Mouse (Mus musculus): ENCODE measurements around the gene Angptl2. TPM values are rescaled to one million over a fixed set of nuclear protein-coding genes. Genes with fewer than 3 reads are reported as not detected.
A peak's percentile ranks its signal among the peaks of the same experiment; 100 is the strongest.
"Not testable (repeated sequence)": the region's sequence is repeated elsewhere in the genome, so short reads cannot be mapped to it uniquely, and the experiment has no call there.

Angptl2 gene
- polyA plus RNA-seq, 1 experiment, result 6.8 TPM

DNA sequence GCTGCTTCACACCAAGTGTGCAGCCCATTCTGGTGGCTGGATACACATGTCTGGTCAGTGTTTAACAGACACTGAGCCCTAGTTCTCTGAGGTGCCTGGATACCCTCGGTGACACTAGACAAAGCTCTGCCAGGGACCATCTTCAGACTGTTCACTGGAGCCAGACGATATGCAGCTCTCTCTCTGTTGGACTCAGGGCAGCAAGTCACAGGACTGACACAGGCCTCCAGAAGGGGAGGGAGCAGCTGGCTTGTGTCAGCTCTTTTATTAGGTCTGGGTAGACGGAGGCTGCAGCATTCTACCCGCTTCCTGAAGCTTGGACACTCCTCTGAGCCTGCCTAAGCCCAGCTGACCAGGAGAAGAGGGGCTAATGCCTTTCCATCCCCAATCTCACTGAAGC lies 8.8 kb upstream of the Angptl2 start:
- 72% methylated on average over 4 of the region's 4 CpGs for WGBS
- no peak for TF ChIP-seq POLR2A (IDR thresholded peaks at IDR 0.05; ENCODE audit: borderline replicate concordance, control insufficient read depth, low read depth, low read length)
- no peak for TF ChIP-seq CTCF (IDR thresholded peaks at IDR 0.05; ENCODE audit: control insufficient read depth, insufficient read depth, low read length)
- no peaks in the 10 kb centered on the region for H3K4me1 ChIP-seq (ENCODE audit: control insufficient read depth, insufficient read depth, low read length)
- no peak overlapping the region for H3K27ac ChIP-seq (ENCODE audit: control insufficient read depth, insufficient read depth, low read depth, low read length, poor library complexity)
- H3K4me3 ChIP-seq (replicated peaks; ENCODE audit: control insufficient read depth, low read depth, low read length), result no peak overlapping the region

- H3K4me3 ChIP-seq (replicated peaks; ENCODE audit: control insufficient read depth, low read depth, low read length), result no peak overlapping the region
- 78% methylated on average over 5 of the region's 5 CpGs for WGBS
- TF ChIP-seq POLR2A (IDR thresholded peaks at IDR 0.05; ENCODE audit: borderline replicate concordance, control insufficient read depth, low read depth, low read length) (no peak), CTCF (IDR thresholded peaks at IDR 0.05; ENCODE audit: control insufficient read depth, insufficient read depth, low read length) (no peak)
- H3K4me1 ChIP-seq (ENCODE audit: control insufficient read depth, insufficient read depth, low read length), result no peaks in the 10 kb centered on the region
- no peak overlapping the region for H3K27ac ChIP-seq (ENCODE audit: control insufficient read depth, insufficient read depth, low read depth, low read length, poor library complexity)
Measured at GRCm38 (mm10) chr2:33208134-33208533, 7.7 kb upstream of the Angptl2 start.

- Histone ChIP-seq H3K4me1 (ENCODE audit: control insufficient read depth, insufficient read depth, low read length) (no peaks in the 10 kb centered on the region; the same call in 1 of the 2 replicates), H3K27ac (ENCODE audit: control insufficient read depth, insufficient read depth, low read depth, low read length, poor library complexity) (no peak overlapping the region), H3K4me3 (replicated peaks; ENCODE audit: control insufficient read depth, low read depth, low read length) (no peak overlapping the region)
- no peak for TF ChIP-seq POLR2A (IDR thresholded peaks at IDR 0.05; ENCODE audit: borderline replicate concordance, control insufficient read depth, low read depth, low read length)
- TF ChIP-seq CTCF (IDR thresholded peaks at IDR 0.05; ENCODE audit: control insufficient read depth, insufficient read depth, low read length), result no peak
- WGBS, result 88% methylated on average over 2 of the region's 2 CpGs
Measured at GRCm38 (mm10) chr2:33210841-33211240, 5.0 kb upstream of the Angptl2 start.

DNA sequence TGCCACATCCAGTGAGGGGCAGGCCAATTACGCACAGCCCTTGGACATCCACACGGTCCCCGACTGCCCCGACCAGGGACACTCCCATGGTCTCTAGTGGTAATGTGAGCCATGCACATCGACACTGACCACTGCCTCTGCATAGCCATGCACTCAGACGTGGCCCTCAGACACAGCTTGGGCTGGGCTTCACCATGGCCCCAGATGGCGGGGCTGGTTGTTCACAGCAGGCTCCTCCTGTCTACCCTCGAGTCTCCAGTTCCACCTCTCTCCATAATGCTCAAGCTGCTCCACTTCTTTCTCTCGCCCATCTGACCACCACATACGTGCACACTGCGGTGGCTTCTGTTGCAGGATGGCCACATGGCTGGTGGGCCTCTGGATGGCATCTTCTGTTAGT lies 4.6 kb upstream of the Angptl2 start:
- not testable (repeated sequence) for H3K4me3 ChIP-seq (replicated peaks; ENCODE audit: control insufficient read depth, low read depth, low read length); H3K4me1 ChIP-seq (ENCODE audit: control insufficient read depth, insufficient read depth, low read length); H3K27ac ChIP-seq (ENCODE audit: control insufficient read depth, insufficient read depth, low read depth, low read length, poor library complexity)
- 84% methylated on average over 11 of the region's 11 CpGs for WGBS

DNA sequence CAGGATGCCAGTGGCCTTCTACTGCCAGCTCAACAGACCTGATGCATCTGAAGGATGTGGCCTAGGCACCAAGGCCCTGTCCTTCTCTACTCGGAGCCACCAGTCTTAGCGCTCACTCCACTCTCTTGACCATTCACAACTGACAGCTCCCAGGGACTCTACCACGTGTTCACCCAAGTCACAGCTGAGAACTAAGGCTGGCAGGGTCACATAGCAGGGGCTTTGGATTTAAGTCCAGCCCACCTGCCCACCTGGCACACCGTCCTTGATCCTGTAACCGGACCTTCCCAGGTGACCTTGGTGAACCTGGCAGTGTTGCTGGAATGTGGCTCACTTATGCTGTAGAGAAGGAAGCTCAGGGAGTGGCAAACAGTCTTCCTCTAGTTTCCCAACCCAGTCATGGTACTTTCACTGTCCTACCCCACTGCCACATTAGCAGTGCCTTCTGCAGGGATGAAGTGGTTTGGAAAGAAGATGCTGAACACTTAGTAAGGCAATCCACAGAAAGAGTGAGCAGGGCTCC lies 631 bp upstream of the Angptl2 start:
- no peaks in the 10 kb centered on the region; the same call in 1 of the 2 replicates for H3K4me1 ChIP-seq (ENCODE audit: control insufficient read depth, insufficient read depth, low read length)
- H3K27ac ChIP-seq (ENCODE audit: control insufficient read depth, insufficient read depth, low read depth, low read length, poor library complexity), result no peak overlapping the region
- WGBS, result 79% methylated on average over 5 of the region's 5 CpGs
- TF ChIP-seq POLR2A (IDR thresholded peaks at IDR 0.05; ENCODE audit: borderline replicate concordance, control insufficient read depth, low read depth, low read length) (no peak), CTCF (IDR thresholded peaks at IDR 0.05; ENCODE audit: control insufficient read depth, insufficient read depth, low read length) (no peak)
- no peak overlapping the region for H3K4me3 ChIP-seq (replicated peaks; ENCODE audit: control insufficient read depth, low read depth, low read length)

DNA sequence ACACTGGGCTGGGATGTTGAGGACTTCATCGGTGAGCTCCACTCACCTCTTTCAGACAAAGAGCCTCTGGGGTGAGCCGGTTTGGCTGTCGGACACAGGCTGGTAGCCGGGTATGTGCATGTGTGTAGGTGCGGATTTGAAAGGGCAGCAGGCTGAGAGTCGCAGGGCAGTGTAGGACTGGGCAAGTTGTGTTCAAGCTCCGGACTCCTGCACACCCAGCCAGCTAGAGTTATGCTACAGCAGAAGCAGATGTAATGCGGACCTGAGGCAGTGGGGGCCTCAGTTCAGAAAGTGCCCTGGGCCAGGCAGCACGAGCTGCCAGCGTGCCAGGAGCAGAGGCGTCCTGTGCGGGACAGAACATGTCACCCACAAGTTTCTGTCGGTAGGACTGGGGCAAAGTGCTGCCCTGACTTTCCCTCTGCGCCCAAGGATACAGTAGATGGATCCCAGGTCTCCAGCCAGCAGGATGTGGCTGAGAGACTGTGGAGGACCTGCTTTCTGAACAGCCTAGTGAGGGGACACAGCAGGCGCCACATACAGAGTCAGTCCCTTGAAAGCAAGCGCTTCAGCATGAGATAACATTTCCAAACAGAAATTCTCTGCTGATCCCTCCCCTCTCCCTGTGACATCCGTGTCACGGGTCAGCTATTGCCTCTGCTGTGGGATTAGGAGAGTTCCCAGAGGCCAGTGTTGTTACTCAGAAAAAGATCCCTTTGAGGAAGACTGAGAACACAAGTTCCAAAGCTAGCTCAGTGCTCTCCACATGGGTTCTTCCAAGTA lies 966 bp downstream of the Angptl2 start:
- Histone ChIP-seq H3K27ac (ENCODE audit: control insufficient read depth, insufficient read depth, low read depth, low read length, poor library complexity) (no peak overlapping the region), H3K4me3 (replicated peaks; ENCODE audit: control insufficient read depth, low read depth, low read length) (no peak overlapping the region), H3K4me1 (ENCODE audit: control insufficient read depth, insufficient read depth, low read length) (no peaks in the 10 kb centered on the region; the same call in 1 of the 2 replicates)
- WGBS, result 71% methylated on average over 18 of the region's 18 CpGs
- TF ChIP-seq CTCF (IDR thresholded peaks at IDR 0.05; ENCODE audit: control insufficient read depth, insufficient read depth, low read length), result no peak
- TF ChIP-seq POLR2A (IDR thresholded peaks at IDR 0.05; ENCODE audit: borderline replicate concordance, control insufficient read depth, low read depth, low read length), result no peak

DNA sequence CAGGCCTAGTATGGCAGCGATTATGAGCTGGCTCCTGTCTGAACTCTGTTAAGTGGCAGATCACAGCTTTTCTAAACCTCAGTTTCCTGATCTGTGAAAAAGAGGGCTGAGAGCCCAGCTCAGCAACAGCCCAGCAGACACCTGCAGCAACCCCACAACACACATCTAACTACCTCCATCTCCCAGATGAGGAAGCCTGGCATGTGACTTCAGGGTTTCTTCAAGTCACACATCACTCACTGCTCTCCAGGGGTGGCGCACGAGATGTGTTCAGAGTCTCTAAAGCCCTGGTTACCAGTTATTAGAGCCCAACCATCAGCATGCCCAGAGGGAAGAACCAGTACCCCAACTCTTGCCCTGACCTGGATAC lies 1.5 kb downstream of the Angptl2 start:
- no peak overlapping the region for H3K4me3 ChIP-seq (replicated peaks; ENCODE audit: control insufficient read depth, low read depth, low read length)
- 31% methylated on average over 3 of the region's 3 CpGs for WGBS
- H3K4me1 ChIP-seq (ENCODE audit: control insufficient read depth, insufficient read depth, low read length), result no peaks in the 10 kb centered on the region; the same call in 1 of the 2 replicates
- no peak overlapping the region for H3K27ac ChIP-seq (ENCODE audit: control insufficient read depth, insufficient read depth, low read depth, low read length, poor library complexity)
- no peak for TF ChIP-seq POLR2A (IDR thresholded peaks at IDR 0.05; ENCODE audit: borderline replicate concordance, control insufficient read depth, low read depth, low read length)
- TF ChIP-seq CTCF (IDR thresholded peaks at IDR 0.05; ENCODE audit: control insufficient read depth, insufficient read depth, low read length), result no peak

DNA sequence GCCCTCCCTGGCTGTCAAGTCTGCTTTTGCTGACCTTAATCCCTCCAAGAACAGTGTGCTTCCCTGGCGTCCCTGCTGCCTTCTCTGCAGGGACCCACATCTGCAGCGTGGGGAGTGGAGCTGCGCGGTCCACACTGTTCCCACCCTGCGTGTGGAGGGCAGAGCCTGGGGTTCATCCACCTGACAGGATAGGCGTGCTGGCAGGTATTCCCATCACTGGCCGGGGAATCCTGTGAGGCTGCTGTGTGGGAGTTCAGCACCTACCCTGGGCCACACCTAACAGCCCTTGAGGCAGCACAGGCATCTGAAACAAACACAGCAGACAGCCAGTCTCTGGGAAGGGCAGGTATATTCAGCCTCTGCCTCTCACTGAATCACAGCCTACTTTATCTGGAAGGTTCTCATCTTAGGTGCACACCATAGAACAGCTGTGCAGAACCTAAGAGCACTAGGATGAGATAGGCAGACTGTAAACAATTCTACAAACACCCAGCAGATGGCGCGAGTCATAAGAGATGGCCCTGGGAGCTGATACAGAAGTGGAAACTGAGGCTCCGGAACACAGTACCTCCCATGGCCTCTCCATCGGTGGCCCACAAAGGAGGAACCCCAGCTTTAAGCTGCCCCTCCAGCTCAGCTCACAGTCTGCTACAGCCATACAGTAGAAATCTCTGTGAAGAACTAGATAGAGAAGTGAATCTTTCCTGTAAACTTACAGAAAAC lies 3.2 kb downstream of the Angptl2 start:
- Histone ChIP-seq H3K4me3 (replicated peaks; ENCODE audit: control insufficient read depth, low read depth, low read length) (no peak overlapping the region), H3K4me1 (ENCODE audit: control insufficient read depth, insufficient read depth, low read length) (no peaks in the 10 kb centered on the region; the same call in 1 of the 2 replicates), H3K27ac (ENCODE audit: control insufficient read depth, insufficient read depth, low read depth, low read length, poor library complexity) (no peak overlapping the region)
- WGBS, result 70% methylated on average over 11 of the region's 11 CpGs
- TF ChIP-seq CTCF (IDR thresholded peaks at IDR 0.05; ENCODE audit: control insufficient read depth, insufficient read depth, low read length) (peak; percentile 23; the same call in 1 of the 2 replicates), POLR2A (IDR thresholded peaks at IDR 0.05; ENCODE audit: borderline replicate concordance, control insufficient read depth, low read depth, low read length) (no peak)
